Mouse (Mus musculus): ENCODE results near the gene Taar8a. TPM values are rescaled to one million over a fixed set of nuclear protein-coding genes. Genes with fewer than 3 reads are reported as not detected.

Taar8a gene
- polyA plus RNA-seq (2012; rRNA removed), result not detected in 2 replicates

GRCm38 (mm10) chr10:24076200-24076599 is at the start of gene Taar8a:
Gene Taar8a (plus strand): TSS chr10:24076500.

GRCm38 (mm10) chr10:24026922-24027321 is 49.4 kb upstream of the Taar8a start, which contains the start of gene Taar7d:
Gene Taar7d (plus strand): TSS chr10:24027222.

GRCm38 (mm10) chr10:24037314-24037713 is 39.0 kb upstream of the Taar8a start, which contains the start of gene Taar7e:
Gene Taar7e (plus strand): TSS chr10:24037614.

GRCm38 (mm10) chr10:24049210-24049609 is 27.1 kb upstream of the Taar8a start, which contains the start of gene Taar7f:
Gene Taar7f (plus strand): TSS chr10:24049510.

GRCm38 (mm10) chr10:24092194-24092593 is 15.9 kb downstream of the Taar8a start, which contains the start of gene Taar8b:
Gene Taar8b (minus strand): TSS chr10:24092294.

GRCm38 (mm10) chr10:24101812-24102211 is 25.5 kb downstream of the Taar8a start, which contains the start of gene Taar8c:
Gene Taar8c (minus strand): TSS chr10:24101912.

GRCm38 (mm10) chr10:24109434-24109833 is 33.1 kb downstream of the Taar8a start, which contains the start of gene Taar9:
Gene Taar9 (minus strand): TSS chr10:24109534.

Other genes starting within 250 kb of the Taar8a start
- 0.21 and 0.24 TPM in 2 replicates for gene Vnn3, start 225.0 kb upstream of the Taar8a start, polyA plus RNA-seq (2012; rRNA removed)
- 0.87 and 2.2 TPM in 2 replicates for gene Vnn1, start 181.8 kb upstream of the Taar8a start, polyA plus RNA-seq (2012; rRNA removed)
- gene Taar1, start 156.1 kb upstream of the Taar8a start, polyA plus RNA-seq (2012; rRNA removed), result not detected in 2 replicates
- gene Taar2, start 137.9 kb upstream of the Taar8a start, polyA plus RNA-seq (2012; rRNA removed), result not detected in 2 replicates
- not detected in 2 replicates for gene Taar3, start 126.9 kb upstream of the Taar8a start, polyA plus RNA-seq (2012; rRNA removed)
- not detected in 2 replicates for gene Taar4, start 116.0 kb upstream of the Taar8a start, polyA plus RNA-seq (2012; rRNA removed)
- not detected in 2 replicates for gene Taar5, start 105.8 kb upstream of the Taar8a start, polyA plus RNA-seq (2012; rRNA removed)
- gene Taar6, start 90.9 kb upstream of the Taar8a start, polyA plus RNA-seq (2012; rRNA removed), result not detected in 2 replicates
- not detected in 2 replicates for gene Taar7a, start 83.0 kb upstream of the Taar8a start, polyA plus RNA-seq (2012; rRNA removed)
- not detected in 2 replicates for gene Taar7b, start 76.6 kb upstream of the Taar8a start, polyA plus RNA-seq (2012; rRNA removed)
- not detected in 2 replicates for gene Taar7d, start 49.3 kb upstream of the Taar8a start, polyA plus RNA-seq (2012; rRNA removed)
- not detected in 2 replicates for gene Taar7e, start 38.9 kb upstream of the Taar8a start, polyA plus RNA-seq (2012; rRNA removed)
- not detected in 2 replicates for gene Taar7f, start 27.0 kb upstream of the Taar8a start, polyA plus RNA-seq (2012; rRNA removed)
- not detected in 2 replicates for gene Taar8b, start 15.8 kb downstream of the Taar8a start, polyA plus RNA-seq (2012; rRNA removed)
- gene Taar8c, start 25.4 kb downstream of the Taar8a start, polyA plus RNA-seq (2012; rRNA removed), result not detected in 2 replicates
- not detected in 2 replicates for gene Taar9, start 33.0 kb downstream of the Taar8a start, polyA plus RNA-seq (2012; rRNA removed)
- gene Stx7, start 72.8 kb downstream of the Taar8a start, polyA plus RNA-seq (2012; rRNA removed), result 67.1 and 88.1 TPM in 2 replicates
- gene Moxd1, start 147.0 kb downstream of the Taar8a start, polyA plus RNA-seq (2012; rRNA removed), result 6.7 and 10.0 TPM in 2 replicates

Measured in colon, adult 2 months (tissue).